In genomic region chr2:31641508-31641830, GRCm38 (mm10) we compare ENCODE assay signal across 18 mouse cellular contexts. TPM values are rescaled to one million over a fixed set of nuclear protein-coding genes. Genes with fewer than 3 reads are reported as not detected.
A peak's percentile ranks its signal among the peaks of the same experiment; 100 is the strongest.
DNase-seq lines count a peak whose midpoint lies in the region; ATAC-seq and TF ChIP-seq lines count a peak whose summit lies in the region.
"Had no signal": no experiment of that assay in that cellular context is flagged by ENCODE, and none has a peak within 500 bp of the region (broad histone marks: within the 10 kb centered on the region; RNA-seq: fewer than 3 reads in every experiment).

No protein-coding gene starts in this region.

- H3K9ac ChIP-seq in kidney, embryonic 16.5 days (replicated peaks; ENCODE audit: low read length), result no peak overlapping the region
- H3K9ac ChIP-seq in forebrain, embryonic 11.5 days (ENCODE audit: low read length), result no peak overlapping the region; the same call in 1 of the 2 replicates
- H3K9ac ChIP-seq in hindbrain, postnatal 0 days (replicated peaks; ENCODE audit: low read length), result no peak overlapping the region
- H3K9ac ChIP-seq in neural tube, embryonic 14.5 days (replicated peaks; ENCODE audit: low read depth, low read length), result 0 out of 2 replicates have a peak overlapping the region, but pooled peaks have one; percentile 8
- no peak overlapping the region for H3K9ac ChIP-seq in liver, embryonic 11.5 days (ENCODE audit: low read depth, low read length)

- WGBS in kidney, embryonic 16.5 days, result 2% methylated on average over 11 of the region's 11 CpGs
- 1% methylated on average over 11 of the region's 11 CpGs for WGBS in forebrain, embryonic 11.5 days
- WGBS in hindbrain, postnatal 0 days, result 2% methylated on average over 11 of the region's 11 CpGs
- 2% methylated on average over 11 of the region's 11 CpGs for WGBS in neural tube, embryonic 14.5 days
- 2% methylated on average over 11 of the region's 11 CpGs for WGBS in liver, embryonic 11.5 days

- H3K27me3 ChIP-seq in kidney, embryonic 16.5 days (ENCODE audit: insufficient read depth, low read length), result peaks cover 99% of the 10 kb centered on the region
- H3K27me3 ChIP-seq in forebrain, embryonic 11.5 days (ENCODE audit: control insufficient read depth, insufficient read depth, low read length), result peaks cover 95% of the 10 kb centered on the region
- peaks cover 85% of the 10 kb centered on the region for H3K27me3 ChIP-seq in hindbrain, postnatal 0 days (ENCODE audit: insufficient read depth, low read length)
- H3K27me3 ChIP-seq in neural tube, embryonic 14.5 days (ENCODE audit: control insufficient read depth, insufficient read depth, low read length), result peaks cover 59% of the 10 kb centered on the region
- peaks cover 97% of the 10 kb centered on the region for H3K27me3 ChIP-seq in liver, embryonic 11.5 days (replicated peaks; ENCODE audit: control insufficient read depth, insufficient read depth, low read length)

- H3K36me3 ChIP-seq in kidney, embryonic 16.5 days (ENCODE audit: insufficient read depth, low read length), result no peaks in the 10 kb centered on the region
- no peaks in the 10 kb centered on the region for H3K36me3 ChIP-seq in forebrain, embryonic 11.5 days (ENCODE audit: control insufficient read depth, insufficient read depth, low read length)
- no peaks in the 10 kb centered on the region for H3K36me3 ChIP-seq in hindbrain, postnatal 0 days (ENCODE audit: insufficient read depth, low read length)
- no peaks in the 10 kb centered on the region for H3K36me3 ChIP-seq in neural tube, embryonic 14.5 days (ENCODE audit: control insufficient read depth, insufficient read depth, low read length)
- H3K36me3 ChIP-seq in liver, embryonic 11.5 days (ENCODE audit: control insufficient read depth, insufficient read depth, low read length), result no peaks in the 10 kb centered on the region

- ATAC-seq in kidney, embryonic 16.5 days (ENCODE audit: low FRiP score, low TSS enrichment), result no peak
- no peak for ATAC-seq in forebrain, embryonic 11.5 days (replicated peaks; ENCODE audit: low FRiP score)
- ATAC-seq in hindbrain, postnatal 0 days, result no peak
- ATAC-seq in neural tube, embryonic 14.5 days (ENCODE audit: low read depth), result no peak
- ATAC-seq in liver, embryonic 11.5 days (replicated peaks; ENCODE audit: low FRiP score), result no peak
- ATAC-seq: CD4-positive, CD25-positive, alpha-beta regulatory T cell, adult 4 months had no signal

- no peak overlapping the region for H3K4me2 ChIP-seq in kidney, embryonic 16.5 days (replicated peaks; ENCODE audit: low read depth, low read length)
- peak overlapping the region; percentile 32; the same call in 1 of the 2 replicates for H3K4me2 ChIP-seq in forebrain, embryonic 11.5 days (ENCODE audit: low read depth, low read length, severe bottlenecking)
- H3K4me2 ChIP-seq in hindbrain, postnatal 0 days (ENCODE audit: low read depth, low read length), result peak overlapping the region; percentile 44
- 0 out of 2 replicates have a peak overlapping the region, but pooled peaks have one; percentile 14 for H3K4me2 ChIP-seq in neural tube, embryonic 14.5 days (ENCODE audit: low read depth, low read length)
- no peak overlapping the region for H3K4me2 ChIP-seq in liver, embryonic 11.5 days

- H3K4me1 ChIP-seq in kidney, embryonic 16.5 days (ENCODE audit: insufficient read depth, low read length), result peaks cover 23% of the 10 kb centered on the region
- peaks cover 34% of the 10 kb centered on the region for H3K4me1 ChIP-seq in forebrain, embryonic 11.5 days (replicated peaks; ENCODE audit: control insufficient read depth, insufficient read depth, low read length)
- peaks cover 5% of the 10 kb centered on the region for H3K4me1 ChIP-seq in hindbrain, postnatal 0 days (ENCODE audit: insufficient read depth, low read length)
- peaks cover 7% of the 10 kb centered on the region; the same call in 1 of the 2 replicates for H3K4me1 ChIP-seq in neural tube, embryonic 14.5 days (ENCODE audit: control insufficient read depth, insufficient read depth, low read length)
- 0 out of 2 replicates have a peak, but pooled peaks cover under 1% of the 10 kb centered on the region for H3K4me1 ChIP-seq in liver, embryonic 11.5 days (replicated peaks; ENCODE audit: control insufficient read depth, insufficient read depth, low read length)

- 0 out of 2 replicates have a peak overlapping the region, but pooled peaks have one; percentile 7 for H3K4me3 ChIP-seq in kidney, embryonic 16.5 days (ENCODE audit: low read length)
- peak overlapping the region; percentile 29 for H3K4me3 ChIP-seq in forebrain, embryonic 11.5 days (ENCODE audit: low read depth, low read length)
- no peak overlapping the region for H3K4me3 ChIP-seq in hindbrain, postnatal 0 days (ENCODE audit: low read length)
- H3K4me3 ChIP-seq in neural tube, embryonic 14.5 days (ENCODE audit: low read depth, low read length), result peak overlapping the region; percentile 28
- no peak overlapping the region for H3K4me3 ChIP-seq in liver, embryonic 11.5 days (ENCODE audit: low read depth, low read length)

- TF ChIP-seq CTCF in hindbrain, postnatal 0 days (IDR thresholded peaks at IDR 0.05; ENCODE audit: low read depth), result no peak

- H3K9me3 ChIP-seq in kidney, embryonic 16.5 days (ENCODE audit: low read length), result no peaks in the 10 kb centered on the region
- H3K9me3 ChIP-seq in forebrain, embryonic 11.5 days (ENCODE audit: control insufficient read depth, low read length), result no peaks in the 10 kb centered on the region
- no peaks in the 10 kb centered on the region for H3K9me3 ChIP-seq in hindbrain, postnatal 0 days (ENCODE audit: low read length)
- H3K9me3 ChIP-seq in neural tube, embryonic 14.5 days (ENCODE audit: control insufficient read depth, low read length), result no peaks in the 10 kb centered on the region
- no peaks in the 10 kb centered on the region for H3K9me3 ChIP-seq in liver, embryonic 11.5 days (ENCODE audit: control insufficient read depth, low read length)

- H3K27ac ChIP-seq in kidney, embryonic 16.5 days (ENCODE audit: low read length), result no peak overlapping the region
- H3K27ac ChIP-seq in forebrain, embryonic 11.5 days (ENCODE audit: low read depth, low read length), result no peak overlapping the region
- no peak overlapping the region for H3K27ac ChIP-seq in hindbrain, postnatal 0 days
- H3K27ac ChIP-seq in neural tube, embryonic 14.5 days (ENCODE audit: low read depth, low read length), result no peak overlapping the region
- H3K27ac ChIP-seq in liver, embryonic 11.5 days (ENCODE audit: low read depth, low read length), result no peak overlapping the region

- DNase-seq in kidney, postnatal 4 days, result no peak
- no peak for DNase-seq in forebrain, embryonic 11.5 days (ENCODE audit: low spot score)
- DNase-seq in hindbrain, postnatal 0 days (ENCODE audit: low spot score), result no peak
- no peak for DNase-seq in right cerebral cortex, postnatal 36 days (ENCODE audit: low spot score in 2 of 2)
- DNase-seq in liver, embryonic 11.5 days (ENCODE audit: low spot score), result no peak
- DNase-seq in ovary, postnatal 14 days (ENCODE audit: low spot score), result no peak
- DNase-seq: cerebellum, adult 2 months; gastrocnemius, postnatal 14 days; kidney, adult 11 months had no signal

RNA-seq across cellular contexts. Expression of gene Prdm12, which starts 1.6 kb away (rescaled TPM):
- not detected in 2 replicates for polyA plus RNA-seq in kidney, embryonic 16.5 days (2015; fragmentation: Nextera tagmentation; extraction: Ambion mirVana)
- polyA plus RNA-seq in forebrain, embryonic 11.5 days (2014; fragmentation: Nextera tagmentation; extraction: Ambion mirVana), result 3.9 and 4.1 TPM in 2 replicates
- not detected in 2 replicates for total RNA-seq in hindbrain, postnatal 0 days (2014; rRNA removed)
- polyA plus RNA-seq in hindbrain, postnatal 0 days (2015; fragmentation: Nextera tagmentation; extraction: Ambion mirVana), result 0.16 and 0.24 TPM in 2 replicates
- polyA plus RNA-seq in neural tube, embryonic 14.5 days (2014; fragmentation: Nextera tagmentation; extraction: Ambion mirVana), result 1.1 and 16.6 TPM in 2 replicates
- polyA plus RNA-seq in liver, embryonic 11.5 days (2014; fragmentation: Nextera tagmentation; extraction: Ambion mirVana), result 0.07 TPM in 1 of 2 replicates, not detected in the other
- total RNA-seq: adrenal gland, postnatal 4 days; gastrocnemius, postnatal 14 days; megakaryocyte, adult 5-6 weeks had no signal
- polyA plus RNA-seq: CD4-positive, CD25-positive, alpha-beta regulatory T cell, adult 4 months; cerebellum, adult 2 months; heart, embryonic 16.5 days; liver, embryonic 16.5 days; stomach, embryonic 16.5 days; urinary bladder, adult 2 months had no signal

RNA-seq across cellular contexts. Expression of gene Exosc2, which starts 29.0 kb away (rescaled TPM):
- 75.1 and 79.7 TPM in 2 replicates for polyA plus RNA-seq in kidney, embryonic 16.5 days (2015; fragmentation: Nextera tagmentation; extraction: Ambion mirVana)
- polyA plus RNA-seq in forebrain, embryonic 11.5 days (2014; fragmentation: Nextera tagmentation; extraction: Ambion mirVana), result 72.2 and 76.0 TPM in 2 replicates
- 17.2 and 31.1 TPM in 2 replicates for total RNA-seq in hindbrain, postnatal 0 days (2014; rRNA removed)
- polyA plus RNA-seq in hindbrain, postnatal 0 days (2015; fragmentation: Nextera tagmentation; extraction: Ambion mirVana), result 35.6 and 36.5 TPM in 2 replicates
- polyA plus RNA-seq in neural tube, embryonic 14.5 days (2014; fragmentation: Nextera tagmentation; extraction: Ambion mirVana), result 30.4 and 35.9 TPM in 2 replicates
- polyA plus RNA-seq in liver, embryonic 11.5 days (2014; fragmentation: Nextera tagmentation; extraction: Ambion mirVana), result 86.0 and 96.1 TPM in 2 replicates

RNA-seq across cellular contexts. Expression of gene Abl1, which starts 46.7 kb away (rescaled TPM):
- polyA plus RNA-seq in kidney, embryonic 16.5 days (2015; fragmentation: Nextera tagmentation; extraction: Ambion mirVana), result 43.7 and 48.0 TPM in 2 replicates
- 53.2 and 56.7 TPM in 2 replicates for polyA plus RNA-seq in forebrain, embryonic 11.5 days (2014; fragmentation: Nextera tagmentation; extraction: Ambion mirVana)
- 52.1 and 57.5 TPM in 2 replicates for total RNA-seq in hindbrain, postnatal 0 days (2014; rRNA removed)
- polyA plus RNA-seq in hindbrain, postnatal 0 days (2015; fragmentation: Nextera tagmentation; extraction: Ambion mirVana), result 11.3 and 13.1 TPM in 2 replicates
- 14.5 and 20.4 TPM in 2 replicates for polyA plus RNA-seq in neural tube, embryonic 14.5 days (2014; fragmentation: Nextera tagmentation; extraction: Ambion mirVana)
- 26.7 and 28.9 TPM in 2 replicates for polyA plus RNA-seq in liver, embryonic 11.5 days (2014; fragmentation: Nextera tagmentation; extraction: Ambion mirVana)

Comparison
In these comparisons a context has a peak if more than half of its experiments do, and no peak if none do; other contexts are left out.
1. H3K4me2 ChIP-seq: peak in forebrain, embryonic 11.5 days (single experiment), hindbrain, postnatal 0 days (single experiment) and neural tube, embryonic 14.5 days (single experiment); none in kidney, embryonic 16.5 days (single experiment) and liver, embryonic 11.5 days (single experiment).
2. H3K4me3 ChIP-seq: peak in kidney, embryonic 16.5 days (single experiment), forebrain, embryonic 11.5 days (single experiment) and neural tube, embryonic 14.5 days (single experiment); none in hindbrain, postnatal 0 days (single experiment) and liver, embryonic 11.5 days (single experiment).